Mouse (Mus musculus) hematopoietic multipotent progenitor cell, adult 10-12 weeks (in vitro differentiated cells): ENCODE data around the gene Dnah6. TPM values are rescaled to one million over a fixed set of nuclear protein-coding genes. Genes with fewer than 3 reads are reported as not detected.

Experiments
- polyA plus RNA-seq: library from polyadenylated mRNA; stranded (reverse); fragments of >175 nt; gene quantifications from 2 replicates; pipeline ENCODE4 v1.2.3, GENCODE M21; 2012; ENCODE audit warnings: low replicate concordance

The Dnah6 gene
- polyA plus RNA-seq, result not detected in 2 replicates

DNA sequence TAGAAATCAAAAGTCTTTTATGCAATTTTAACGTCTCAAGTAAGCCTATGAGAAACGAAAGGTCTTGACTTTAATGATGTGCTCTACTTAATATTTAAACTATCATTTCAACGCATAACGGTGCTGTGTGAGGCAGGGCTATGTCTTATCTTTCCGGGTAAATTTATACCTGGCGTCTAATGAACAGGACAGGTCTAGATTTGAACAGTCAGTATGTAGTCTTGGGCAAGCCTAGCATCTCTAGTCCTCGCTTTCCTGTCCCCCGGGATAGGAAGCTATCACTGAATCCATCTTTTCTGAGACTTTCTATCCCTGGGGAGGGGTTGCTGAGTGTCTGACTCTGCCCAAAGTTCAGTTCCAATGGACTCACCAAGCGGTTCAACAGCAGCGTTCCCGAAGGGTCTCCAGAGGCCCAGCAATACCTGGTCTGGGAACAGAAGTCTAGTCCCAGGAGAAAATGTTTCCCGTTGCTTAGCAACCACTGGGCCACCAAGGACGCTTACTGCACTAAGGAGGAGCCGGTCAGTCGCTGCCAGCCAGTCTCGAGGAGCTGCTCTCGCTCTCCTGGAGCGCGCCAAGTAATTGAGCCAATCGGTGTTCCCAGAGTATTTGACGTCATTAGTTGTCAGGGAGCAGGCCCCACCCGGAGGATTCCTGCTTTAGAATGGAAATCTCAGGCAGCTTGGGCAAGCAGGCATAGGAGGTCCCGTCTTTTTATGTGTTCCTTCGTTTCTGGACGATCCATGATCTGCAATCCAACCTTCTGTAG is at the start of gene Dnah6:
Gene Dnah6, minus strand, starts transcription at position 463 of the 769 bp plus-strand sequence.

DNA sequence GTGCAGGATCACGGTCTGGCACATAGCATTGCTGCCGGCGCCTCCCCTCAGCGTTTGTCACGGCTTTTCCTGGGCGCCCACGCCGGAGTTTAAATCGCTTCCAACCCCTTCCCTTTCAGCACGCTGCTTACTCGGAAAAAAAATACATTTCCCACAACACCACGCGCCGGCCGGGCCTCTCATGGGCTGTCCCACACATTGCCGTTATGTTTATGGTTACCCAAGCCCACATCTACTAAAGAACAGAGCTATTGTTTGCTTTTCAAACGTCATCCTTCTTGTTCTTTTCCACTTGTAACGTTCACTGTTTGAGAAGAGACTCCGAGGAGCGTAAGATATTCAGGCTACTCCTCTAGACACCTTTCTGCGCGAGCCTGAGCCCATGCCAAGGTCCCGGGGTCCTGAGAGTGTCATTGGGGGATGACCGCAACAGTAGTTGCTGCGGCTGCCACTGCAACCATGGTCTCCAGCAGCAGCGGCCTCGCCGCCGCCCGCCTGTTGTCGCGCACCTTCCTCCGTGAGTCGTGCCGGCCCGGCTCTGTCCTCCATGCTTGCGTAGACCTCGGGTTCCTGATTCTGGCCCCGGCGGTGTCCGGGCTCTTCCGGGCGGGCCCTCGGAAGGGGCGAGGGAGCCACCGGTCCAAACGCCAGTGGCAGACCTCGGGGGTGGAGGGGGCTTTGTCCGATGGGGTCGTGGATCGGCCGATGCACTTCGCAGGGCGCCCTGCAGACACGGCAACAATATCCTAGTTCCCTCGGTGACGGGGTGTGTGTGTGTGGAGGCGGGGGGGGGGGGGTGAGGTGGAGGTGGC is 27.0 kb upstream of the Dnah6 start, which contains the start of gene Suclg1:
Gene Suclg1, plus strand, starts transcription at position 146 of the 812 bp plus-strand sequence.

Other genes with a start within 250 kb of the Dnah6 start
- gene Suclg1, start 26.7 kb upstream of the Dnah6 start, polyA plus RNA-seq, result 2.0 and 52.5 TPM in 2 replicates
- not detected in 2 replicates for gene 4931417E11Rik, start 248.0 kb upstream of the Dnah6 start, polyA plus RNA-seq